Mouse (Mus musculus): ENCODE data around the gene Wdr34. TPM values are rescaled to one million over a fixed set of nuclear protein-coding genes. Genes with fewer than 3 reads are reported as not detected.
"Not testable (repeated sequence)": the region's sequence is repeated elsewhere in the genome, so short reads cannot be mapped to it uniquely, and the experiment has no call there.

Gene Wdr34
- total RNA-seq, 2 experiments from 2014 or later: 9.1 to 11.6 TPM

DNA sequence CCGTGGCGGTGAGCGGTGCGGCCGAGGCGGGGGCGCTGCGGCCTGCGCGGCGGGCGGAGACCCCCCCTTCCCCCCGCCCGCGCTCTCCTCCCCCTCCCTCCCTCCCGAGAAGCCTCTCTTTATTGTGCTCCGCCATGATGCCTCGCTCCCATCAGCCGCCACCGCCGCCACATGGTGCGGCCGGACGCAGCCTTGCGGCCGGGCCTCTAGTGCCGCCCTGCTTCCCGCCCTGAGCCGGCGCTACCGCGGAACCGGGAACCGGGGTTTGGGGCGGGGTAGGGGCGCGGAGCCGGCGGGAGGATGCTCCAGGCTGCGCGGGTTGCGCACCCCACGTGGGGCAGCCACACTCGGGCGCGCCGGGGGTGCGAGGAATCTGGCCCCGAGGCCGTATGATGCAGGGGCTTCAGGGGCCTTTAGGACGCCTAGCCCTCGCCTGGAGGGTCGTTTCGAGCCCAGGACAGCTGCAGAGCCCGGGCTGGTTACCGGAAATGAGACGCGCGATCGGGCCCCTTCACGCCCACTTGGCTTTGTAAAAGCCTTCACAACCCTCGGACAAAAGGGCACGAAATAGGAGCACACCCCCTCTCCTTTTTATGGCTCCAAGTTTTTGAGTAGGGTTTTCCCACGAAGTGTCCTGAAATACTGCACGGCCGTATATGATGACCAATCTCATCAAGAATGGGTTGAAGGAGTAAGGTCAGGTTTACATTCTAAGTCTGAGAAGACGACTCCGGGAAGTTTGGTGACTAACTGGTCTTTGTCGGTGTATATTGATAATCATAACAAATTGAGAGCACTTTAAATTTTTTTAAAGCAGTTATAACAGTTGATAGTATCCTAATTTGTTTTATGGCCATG lies 18.6 kb upstream of the Wdr34 start:
- peak; percentile 56 to 62 for DNase-seq
- intact Hi-C loops (cut with DNase I): no loop called here

DNA sequence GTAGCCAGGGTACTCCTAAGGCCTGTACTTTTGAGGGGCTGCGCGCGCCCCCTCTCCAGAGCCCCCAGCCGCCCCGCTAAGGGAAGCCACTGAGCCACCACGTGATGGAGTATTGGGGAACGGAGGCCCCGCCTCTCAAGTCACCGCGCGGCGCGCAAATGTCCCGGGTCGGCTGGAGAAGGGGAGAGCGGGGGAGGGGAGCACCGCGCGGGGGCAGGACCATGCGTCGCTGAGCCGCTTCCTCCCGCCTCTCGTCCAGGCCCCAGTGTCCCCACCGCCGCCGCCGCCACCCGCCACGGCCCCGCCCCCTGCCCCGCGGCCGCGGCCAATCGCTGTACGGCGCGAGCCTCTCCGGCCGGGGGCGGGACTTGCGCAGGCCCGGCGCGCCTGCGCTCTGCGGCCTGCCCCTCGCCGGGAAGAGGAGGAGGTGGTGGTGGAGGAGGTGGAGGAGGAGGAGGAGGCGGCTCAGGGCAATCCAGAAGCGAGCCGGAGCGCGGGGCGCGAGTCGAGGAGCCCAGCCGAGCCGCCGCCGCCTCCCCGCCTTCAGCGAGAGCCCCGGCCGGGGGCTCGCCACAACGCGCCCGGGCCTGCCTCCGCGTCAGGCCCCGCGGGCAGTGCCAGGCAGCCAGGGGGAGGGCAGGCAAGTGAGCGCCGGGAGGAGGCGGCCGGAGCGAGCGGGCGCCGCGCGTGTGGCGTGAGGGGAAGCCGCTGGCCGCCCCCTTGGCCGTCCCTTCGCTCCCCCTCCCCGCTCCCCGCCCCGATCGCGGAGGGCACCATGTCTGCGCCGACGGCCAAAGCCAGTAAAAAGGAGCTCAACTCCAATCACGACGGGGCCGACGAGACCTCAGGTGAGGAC lies 17.6 kb upstream of the Wdr34 start:
- peak; percentile 95 to 98 for DNase-seq
- intact Hi-C loops (cut with DNase I): no loop called here

DNA sequence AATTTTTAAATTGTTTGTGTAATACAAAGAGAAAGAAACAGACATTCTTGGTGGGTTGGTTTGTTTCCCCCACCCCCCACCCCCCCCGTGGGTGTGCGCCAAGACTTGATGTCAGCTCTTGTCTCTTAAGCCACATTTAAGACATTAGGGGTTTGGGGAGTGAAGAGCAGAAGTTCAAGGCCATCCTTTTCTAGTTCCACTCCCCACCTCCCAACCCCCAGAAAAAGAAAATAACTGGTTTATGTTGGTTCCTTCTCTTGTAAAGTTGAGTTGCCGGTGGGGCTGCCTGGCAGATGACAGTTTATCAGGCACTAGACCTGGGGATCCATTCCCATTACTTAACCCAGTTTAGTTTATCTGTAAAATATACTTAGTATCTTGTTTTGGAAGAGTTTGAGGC lies 15.6 kb upstream of the Wdr34 start:
- intact Hi-C loops (cut with DNase I): no loop called here

DNA sequence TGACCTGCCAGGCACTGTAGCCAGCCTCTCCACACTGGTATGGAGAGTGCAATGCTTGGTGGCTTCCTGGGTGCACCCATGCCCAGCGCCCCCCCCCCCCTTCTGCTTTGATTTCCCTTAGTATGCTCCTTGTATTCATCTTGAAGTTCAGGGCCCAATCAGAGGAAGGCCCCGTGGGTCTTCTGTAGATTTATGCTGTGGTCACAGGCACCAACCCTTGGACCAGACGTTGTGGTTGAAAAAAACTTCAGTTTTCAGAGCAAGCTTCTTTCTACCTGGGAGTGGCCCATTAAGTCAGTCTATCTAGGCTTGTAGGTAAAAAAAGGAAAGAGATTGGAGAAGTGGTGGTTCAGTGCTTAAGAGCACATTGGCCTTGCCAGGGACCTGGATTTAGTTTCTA lies 15.1 kb upstream of the Wdr34 start:
- DNase-seq: no peak
- intact Hi-C loops (cut with DNase I): loop anchor here (2.0 kb wide), 1 partner anchor 15 kb away; the partner anchor contains the start of gene Wdr34

More for the DNA sequence above, 15.6 kb upstream of the Wdr34 start:
- DNase-seq: no peak

DNA sequence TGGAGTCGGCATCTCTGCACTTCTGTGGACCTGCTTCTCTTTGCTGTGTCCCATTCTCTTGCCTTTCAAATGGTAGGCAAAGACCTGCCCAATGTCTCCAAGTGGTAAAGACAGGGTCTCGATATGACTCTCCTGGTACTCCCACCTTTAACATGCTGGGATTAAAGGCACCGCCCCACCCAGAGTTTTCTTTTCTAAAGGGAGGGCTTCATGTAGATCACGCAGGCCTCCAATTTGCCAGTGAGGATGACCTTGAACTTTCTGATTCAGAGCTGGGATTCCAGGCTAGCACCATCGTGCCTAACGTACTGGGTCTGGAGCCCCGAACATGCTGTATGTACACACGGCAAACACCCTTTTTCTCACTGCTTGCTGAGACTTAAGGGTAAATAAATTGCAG lies 14.6 kb upstream of the Wdr34 start:
- intact Hi-C loops (cut with DNase I): loop anchor here (2.0 kb wide), 1 partner anchor 14 kb away; the partner anchor contains the start of gene Wdr34
- no peak for DNase-seq

DNA sequence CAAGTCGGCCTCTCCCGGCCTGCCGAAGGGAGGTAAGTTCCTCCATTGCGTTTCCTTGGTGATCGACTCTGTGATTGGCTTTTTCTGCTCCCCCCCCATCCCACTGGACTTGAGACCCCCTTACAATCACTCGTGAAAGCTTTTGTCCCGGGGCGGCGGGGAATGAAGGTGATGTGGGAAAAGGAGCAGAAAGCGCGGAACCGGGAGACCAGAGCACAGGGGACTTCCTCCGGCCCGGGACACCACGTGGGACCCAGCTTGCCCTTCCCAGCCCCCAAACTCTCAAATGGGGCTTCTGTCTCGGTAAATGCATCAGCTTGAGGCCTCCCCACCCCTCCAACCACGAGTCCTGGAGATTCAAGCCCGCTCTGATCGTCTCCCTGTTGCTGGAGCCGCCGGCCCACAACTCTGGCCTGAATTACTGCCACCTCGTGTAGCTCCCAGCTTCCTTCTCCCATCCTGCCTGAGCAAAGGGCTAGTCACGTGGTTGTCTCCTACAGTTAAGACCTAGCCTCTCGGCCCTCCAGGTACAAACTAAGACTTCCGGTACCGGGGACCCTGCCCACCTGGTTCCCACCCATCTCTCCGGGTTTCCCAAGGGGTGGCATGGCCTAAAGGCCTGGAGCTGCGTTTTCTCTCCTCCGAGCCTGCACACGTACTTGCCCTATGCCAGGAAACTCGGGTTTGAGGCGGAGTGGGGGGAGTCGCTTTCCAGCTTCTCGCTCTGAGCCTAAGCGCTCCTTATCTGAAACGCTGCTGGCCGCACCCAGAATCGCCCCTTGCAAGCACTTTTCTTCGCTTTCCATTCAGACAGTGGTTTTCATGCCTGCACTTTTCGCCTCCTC lies 13.8 kb upstream of the Wdr34 start:
- intact Hi-C loops (cut with DNase I): loop anchor here (2.0 kb wide), 1 partner anchor 14 kb away; the partner anchor contains the start of gene Wdr34
- peak; percentile 72 to 73 for DNase-seq

DNA sequence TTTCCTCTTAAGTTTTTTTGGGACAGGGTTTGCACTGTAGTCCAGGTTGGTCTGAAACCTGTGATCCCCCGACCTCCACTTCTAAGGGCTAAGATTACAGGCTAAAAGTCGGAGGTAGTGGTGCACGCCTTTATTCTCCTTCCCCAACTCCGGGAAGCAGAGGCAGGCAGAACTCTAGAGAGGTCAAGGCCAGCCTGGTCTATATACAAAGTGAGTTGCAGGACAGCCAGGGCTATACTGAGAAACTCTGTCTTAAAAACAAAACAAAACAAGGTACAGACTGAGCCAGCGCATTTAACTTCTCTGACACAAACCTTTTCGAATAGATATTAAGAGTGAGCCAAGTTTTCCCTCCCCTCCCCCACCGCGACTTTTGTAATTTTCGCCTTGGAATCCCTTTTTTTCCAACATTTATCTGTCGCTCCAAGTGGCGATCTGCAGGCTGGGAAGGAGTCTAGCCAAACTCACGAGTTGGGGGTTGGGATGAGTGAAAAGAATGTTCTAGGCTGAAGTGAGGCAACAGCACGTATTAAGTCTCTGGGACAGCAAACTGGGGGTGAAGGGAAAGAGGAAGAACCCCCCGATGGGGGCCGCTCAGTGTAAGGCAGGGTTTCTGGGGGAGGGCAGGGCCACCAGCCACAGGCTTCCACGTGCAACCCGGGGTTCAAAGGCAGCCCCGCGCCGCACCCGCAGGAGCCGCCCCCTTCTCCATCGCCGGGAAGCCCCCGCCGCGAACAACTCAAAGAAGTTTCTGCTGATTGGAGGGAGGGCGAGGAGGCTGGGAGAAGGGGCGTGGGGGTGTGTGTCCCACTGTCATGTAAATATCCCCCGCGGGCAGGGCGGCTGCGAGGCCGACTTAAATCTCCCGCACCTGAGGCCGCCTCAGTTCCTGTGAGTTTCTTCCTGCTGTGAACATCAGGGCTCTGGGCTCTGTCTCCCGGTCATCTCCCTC lies 12.8 kb upstream of the Wdr34 start:
- DNase-seq: peak; percentile 40 to 62
- intact Hi-C loops (cut with DNase I): loop anchor here (2.0 kb wide), 1 partner anchor 13 kb away; the partner anchor contains the start of gene Wdr34

DNA sequence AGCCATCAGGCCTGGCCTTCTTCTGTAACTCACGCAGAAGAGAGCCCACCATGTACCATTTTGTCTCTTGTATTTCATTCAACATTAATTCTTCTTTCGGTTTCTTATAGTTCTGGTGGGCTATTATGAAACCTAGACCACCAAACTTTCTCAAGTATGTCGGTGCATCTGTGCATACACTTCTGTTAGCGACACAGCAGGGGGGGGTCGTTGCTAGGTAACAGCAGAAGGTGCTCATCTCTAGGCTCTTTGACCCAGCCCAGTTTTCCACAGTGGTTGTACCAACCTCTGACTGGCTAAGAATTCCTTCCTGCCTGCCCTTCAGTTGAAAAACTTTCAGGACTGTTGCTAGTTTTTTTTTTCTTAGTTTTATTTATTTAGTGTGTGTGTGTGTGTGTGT lies 9.7 kb upstream of the Wdr34 start:
- intact Hi-C loops (cut with DNase I): no loop called here
- DNase-seq: no peak

DNA sequence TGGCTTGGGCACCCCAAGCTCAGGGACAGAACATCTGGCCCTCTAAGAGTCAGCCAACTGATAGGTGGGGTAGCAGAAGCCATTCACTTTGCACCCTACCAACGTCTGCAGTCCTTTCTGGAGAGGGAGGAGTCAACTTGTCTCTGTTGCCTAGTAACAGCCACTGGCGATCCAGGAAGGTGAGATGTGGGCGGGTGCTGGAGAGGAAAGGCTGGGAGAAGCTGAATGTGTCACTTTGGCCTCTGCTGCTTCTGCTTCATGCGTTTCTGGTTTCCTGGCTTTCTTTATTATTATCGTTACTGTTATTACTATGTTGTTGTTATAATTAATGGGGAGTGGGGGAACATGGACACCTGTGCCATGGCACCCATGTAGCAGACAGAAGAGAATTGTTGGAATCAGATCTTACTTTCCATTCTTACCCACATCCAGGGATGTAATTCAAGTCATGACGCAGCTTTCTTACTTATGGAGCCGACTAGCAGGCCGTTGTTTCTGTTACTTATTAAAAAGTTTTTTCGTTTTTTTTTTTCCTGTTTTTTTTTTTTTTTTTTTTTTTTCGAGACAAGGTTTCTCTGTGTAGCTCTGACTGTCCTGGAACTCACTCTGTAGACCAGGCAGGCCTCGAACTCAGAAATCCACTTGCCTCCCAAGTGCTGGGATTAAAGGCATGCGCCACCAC lies 8.7 kb upstream of the Wdr34 start, which contains the start of gene Set:
Set (plus strand) TSS at position 156 of the 682 bp plus-strand sequence.
- no peak for DNase-seq
- intact Hi-C loops (cut with DNase I): no loop called here

DNA sequence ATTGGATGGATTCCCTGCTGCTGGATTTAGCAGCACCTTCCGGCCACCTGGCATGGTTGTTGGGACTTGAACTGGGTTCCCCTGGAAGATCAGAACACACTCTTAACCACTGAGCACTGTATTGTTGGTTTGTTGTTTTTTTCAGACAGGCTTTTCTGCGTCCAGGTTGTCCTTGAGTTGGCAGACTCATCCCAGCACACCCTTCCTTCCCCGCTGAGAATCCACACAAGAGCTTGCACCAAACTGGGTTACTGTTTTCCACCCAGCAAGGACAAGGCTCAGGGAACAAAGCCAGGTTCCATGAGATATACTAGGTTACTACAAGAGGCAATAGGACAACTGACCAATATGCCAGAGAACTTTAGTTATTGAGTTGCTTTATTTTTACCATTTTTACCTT lies 8.1 kb upstream of the Wdr34 start:
- DNase-seq: no peak
- intact Hi-C loops (cut with DNase I): no loop called here

DNA sequence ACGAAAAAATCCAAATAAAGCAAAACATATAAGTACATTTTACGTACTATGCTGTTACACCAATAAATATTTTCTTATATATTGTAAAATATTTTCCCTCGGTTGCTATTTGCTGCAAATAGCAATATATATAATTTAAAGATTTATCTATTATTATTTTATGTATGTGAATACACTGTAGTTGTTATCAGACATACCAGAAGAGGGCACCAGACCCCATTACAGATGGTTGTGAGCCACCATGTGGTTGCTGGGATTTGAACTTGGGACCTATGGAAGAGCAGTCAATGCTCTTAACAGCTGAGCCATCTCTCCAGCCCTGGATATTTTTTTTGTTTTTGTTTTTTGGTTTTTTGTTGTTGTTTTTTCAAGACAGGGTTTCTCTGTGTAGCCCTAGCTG lies 6.6 kb upstream of the Wdr34 start:
- DNase-seq; intact Hi-C loops (cut with DNase I): not testable (repeated sequence)

DNA sequence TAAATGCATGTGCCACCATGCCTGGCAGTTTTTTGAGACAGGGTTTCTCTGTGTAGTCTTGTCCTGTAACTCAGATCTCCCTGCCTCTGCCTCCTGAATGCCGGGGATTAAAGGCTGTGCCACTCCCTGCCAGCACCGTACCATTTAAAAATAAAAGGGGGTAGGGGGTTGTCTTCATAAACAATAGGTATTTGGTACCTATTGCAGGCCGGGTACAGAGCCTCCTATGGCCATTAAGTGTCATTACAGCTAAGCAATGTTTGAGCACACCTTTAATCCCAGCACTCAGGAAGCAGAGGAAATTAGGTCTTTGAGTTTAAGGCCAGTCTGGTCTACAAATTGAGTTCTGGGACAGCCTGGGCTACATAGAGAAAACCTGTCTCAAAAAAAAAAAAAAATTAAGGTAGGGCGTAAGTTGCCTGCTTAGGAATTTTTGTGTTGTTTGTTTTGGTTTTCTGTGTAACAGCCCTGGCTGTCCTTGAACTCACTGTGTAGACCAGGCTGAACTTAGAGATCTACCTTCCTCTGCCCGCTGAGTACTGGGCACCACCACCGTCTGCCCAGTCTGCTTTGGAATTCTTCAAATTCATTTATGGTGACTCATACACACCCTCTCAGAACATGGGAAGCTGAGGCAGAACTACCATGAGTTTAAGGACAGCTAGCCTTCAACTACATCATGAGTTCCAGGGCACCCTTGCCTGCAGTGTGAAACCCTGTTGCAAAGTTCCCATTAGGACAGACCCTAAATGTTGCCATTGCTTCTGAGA lies 3.5 kb upstream of the Wdr34 start:
- DNase-seq: no peak
- intact Hi-C loops (cut with DNase I): no loop called here

DNA sequence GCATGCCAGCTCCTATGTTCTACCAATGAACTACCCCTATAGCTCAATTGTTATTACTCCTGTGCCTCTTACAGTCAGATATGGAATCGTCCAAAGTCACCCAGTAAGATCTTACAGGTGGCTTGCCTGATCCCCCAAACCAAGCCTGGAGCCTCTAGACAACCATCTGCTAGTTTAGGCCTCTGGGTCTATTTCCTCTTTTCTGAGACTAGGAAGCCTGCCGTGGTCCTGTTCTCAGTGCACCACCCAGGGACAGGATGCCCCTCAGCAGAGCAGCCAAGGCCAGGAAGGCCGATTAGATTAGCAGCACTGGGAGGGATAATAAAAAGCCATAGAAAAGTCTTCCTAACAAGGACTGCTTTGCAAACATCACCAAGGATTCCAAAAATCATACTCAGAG lies 1.1 kb upstream of the Wdr34 start:
- intact Hi-C loops (cut with DNase I): loop anchor here (2.0 kb wide), 1 partner anchor 13 kb away; no protein-coding TSS in a partner anchor
- no peak for DNase-seq

DNA sequence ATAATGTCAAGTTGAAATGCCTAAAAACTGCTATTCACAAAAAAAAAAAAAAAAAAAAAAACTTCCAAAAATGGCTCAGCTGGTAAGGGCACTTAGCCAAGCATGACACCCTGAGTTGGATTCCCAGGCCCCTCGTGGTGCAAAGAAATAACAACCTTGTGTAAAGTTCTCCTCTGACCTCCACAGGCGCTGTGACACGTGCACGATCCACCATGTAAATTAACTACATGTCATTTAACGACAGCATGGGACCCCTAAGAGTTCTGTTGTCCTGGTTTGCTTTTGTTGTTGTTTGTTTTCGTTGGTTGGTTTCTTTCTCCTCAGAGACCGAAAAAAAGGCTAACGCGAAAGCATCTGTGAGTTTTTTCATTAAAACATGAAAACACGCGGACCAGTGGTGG lies 580 bp downstream of the Wdr34 start:
- intact Hi-C loops (cut with DNase I): loop anchor here (2.0 kb wide), 1 partner anchor 15 kb away; no protein-coding TSS in a partner anchor

DNA sequence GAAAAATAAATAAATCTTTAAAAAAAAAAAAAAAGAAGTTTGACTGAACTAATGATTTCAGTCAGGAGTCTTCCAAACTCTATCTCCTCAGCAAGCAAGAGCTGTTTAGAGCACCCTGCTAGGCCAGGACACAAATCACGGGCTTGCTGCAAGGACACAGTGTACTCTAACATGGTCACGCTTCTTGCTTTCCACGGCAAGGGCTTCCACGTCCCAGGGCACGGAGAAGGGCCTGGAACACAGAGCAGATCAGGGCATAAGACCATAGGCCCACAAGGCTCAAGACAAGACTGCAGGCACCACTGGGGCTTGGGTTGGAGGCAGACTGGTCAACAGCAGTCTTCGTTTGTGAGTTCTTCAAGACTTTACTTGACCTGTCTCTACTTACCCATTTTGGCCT lies 1.6 kb downstream of the Wdr34 start:
- no peak for DNase-seq
- intact Hi-C loops (cut with DNase I): no loop called here

More for the DNA sequence above, 580 bp downstream of the Wdr34 start:
- no peak for DNase-seq

DNA sequence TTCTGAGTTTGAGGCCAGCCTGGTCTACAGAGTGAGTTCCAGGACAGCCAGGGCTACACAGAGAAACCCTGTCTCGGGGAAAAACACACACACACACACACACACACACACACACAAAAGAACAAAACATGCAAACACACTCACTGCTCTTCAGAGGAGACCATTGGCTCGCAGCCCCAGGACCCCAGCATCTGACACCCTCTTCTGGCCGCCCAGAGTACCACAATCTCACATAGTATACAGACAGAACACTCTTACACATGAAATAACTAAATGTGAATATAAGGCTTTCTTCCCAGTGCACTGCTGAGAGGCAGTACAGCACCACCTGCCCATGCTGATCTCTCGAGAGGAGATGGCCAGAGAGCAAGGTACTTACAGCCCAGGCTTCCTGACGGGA lies 4.1 kb downstream of the Wdr34 start:
- intact Hi-C loops (cut with DNase I): loop anchor here (5.0 kb wide), 1 partner anchor 33 kb away; the partner anchor contains the start of gene Pkn3
- DNase-seq: no peak

DNA sequence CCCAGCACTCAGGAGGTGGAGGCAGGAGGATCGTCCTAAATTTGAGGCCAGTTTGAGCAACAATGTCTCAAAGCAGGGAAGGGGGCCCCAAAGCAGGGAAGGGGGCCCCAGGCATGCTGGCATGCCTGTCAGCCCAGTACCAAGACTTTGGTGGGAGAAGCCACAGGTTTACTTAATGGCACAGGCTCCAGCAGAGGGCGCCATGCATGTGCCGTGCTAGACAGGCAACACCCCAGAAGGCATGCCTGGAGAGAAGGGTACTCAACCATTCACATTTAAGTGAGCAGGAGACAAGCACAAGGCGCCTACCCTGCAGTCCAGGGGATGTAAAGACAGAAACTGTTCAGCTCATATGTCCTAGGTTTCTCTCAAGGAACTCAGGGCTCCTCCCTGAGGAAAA lies 6.2 kb downstream of the Wdr34 start:
- intact Hi-C loops (cut with DNase I): loop anchor here (1.0 to 5.0 kb wide), 2 partner anchors 35 to 54 kb away; partner anchors contain the start of gene Pkn3
- DNase-seq: peak; percentile 79 to 88

DNA sequence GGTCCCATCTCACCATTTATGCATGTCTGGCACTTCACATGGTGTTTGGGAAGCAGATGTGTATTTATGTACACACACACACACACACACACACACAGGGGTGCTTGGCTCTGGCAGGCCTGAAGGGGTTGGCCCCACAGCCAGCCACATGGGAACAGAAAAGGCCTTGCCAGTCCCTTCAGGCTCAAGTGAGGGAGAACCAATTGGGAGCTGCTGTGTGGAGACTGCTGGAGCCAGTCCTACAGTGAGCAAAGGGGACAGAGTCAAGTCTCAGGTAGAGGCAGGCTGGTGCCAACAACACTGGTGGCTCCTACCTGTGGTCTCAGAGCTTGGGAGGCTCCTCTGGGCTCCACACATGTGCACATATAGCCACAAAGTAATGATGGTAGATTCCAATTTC lies 9.0 kb downstream of the Wdr34 start:
- intact Hi-C loops (cut with DNase I): loop anchor here (5.0 kb wide), 1 partner anchor 38 kb away; the partner anchor contains the start of gene Pkn3
- DNase-seq: no peak

All from heart, postnatal 10 days (tissue).